Mouse (Mus musculus) lung, postnatal 0 days (tissue): ENCODE measurements around the gene Cdc26.

ENCODE experiments used
- CTCF ChIP-seq: IDR thresholded peaks from 2 replicates; pipeline ENCODE4 v1.5.1; 2016; ENCODE audit warnings: antibody characterized with exemption, mild to moderate bottlenecking
- EP300 ChIP-seq: IDR thresholded peaks from 2 replicates; pipeline ENCODE4 v1.6.1; 2016; ENCODE audit warnings: antibody characterized with exemption, mild to moderate bottlenecking, control low read depth

DNA sequence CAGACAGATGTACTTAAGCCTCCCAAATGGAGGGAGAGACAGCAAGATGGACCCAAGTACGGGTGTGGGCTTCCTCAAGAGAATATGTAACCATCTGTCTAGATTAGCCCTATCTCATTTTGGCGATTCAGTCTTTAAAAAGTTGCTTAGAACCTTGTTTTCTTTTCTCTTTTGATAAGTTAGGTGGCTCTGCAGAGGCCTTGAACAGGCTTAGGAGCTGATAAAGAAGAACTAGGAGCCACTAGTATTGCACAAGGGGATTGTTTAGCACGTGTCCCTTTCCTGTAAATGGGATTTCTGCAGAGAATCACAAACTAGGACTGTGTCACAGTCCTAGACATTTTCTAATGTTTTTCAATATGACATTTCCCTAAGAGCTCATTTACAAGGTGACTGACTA is 39.4 kb downstream of the Cdc26 start:
- TF ChIP-seq CTCF (no peak), EP300 (no peak)
